Mouse (Mus musculus) CH12.LX (cell line): ENCODE measurements around the gene Pa2g4. TPM values are rescaled to one million over a fixed set of nuclear protein-coding genes. Genes with fewer than 3 reads are reported as not detected.

Experiments
- DNase-seq: peaks from one replicate; pipeline ENCODE4 v3.0.0-alpha.2; 2013; ENCODE audit errors: extremely low read depth
- H3K27ac ChIP-seq: 2 replicates; pipeline ENCODE4 v1.5.1; 2012; ENCODE audit warnings: low read depth, mild to moderate bottlenecking, control low read depth, moderate library complexity; ENCODE audit not compliant: insufficient read depth
- H3K27me3 ChIP-seq: replicated peaks from 2 replicates; pipeline ENCODE3; 2012; ENCODE audit warnings: inconsistent platforms
- H3K36me3 ChIP-seq, 2 experiments: replicated peaks in 1 of 2; 2 replicates each; pipeline versions ENCODE3 to v1.6.1; 2012; ENCODE audit warnings: inconsistent platforms in 1 of 2, low read length in 1 of 2, mild to moderate bottlenecking in 1 of 2, mixed read lengths in 1 of 2, moderate library complexity in 1 of 2; ENCODE audit not compliant: control insufficient read depth in 1 of 2, insufficient read depth in 1 of 2
- H3K4me1 ChIP-seq, 2 experiments: 2 replicates each; pipeline ENCODE4 v1.6.1; 2012; ENCODE audit warnings: inconsistent platforms in 1 of 2, moderate library complexity in 1 of 2; ENCODE audit not compliant: insufficient read depth in 2 of 2, control insufficient read depth in 1 of 2
- H3K4me2 ChIP-seq: 2 replicates; pipeline ENCODE4 v1.6.1; 2012; ENCODE audit warnings: low read depth, mild to moderate bottlenecking, control low read depth; ENCODE audit not compliant: poor library complexity, insufficient read depth, severe bottlenecking
- H3K4me3 ChIP-seq, 3 experiments: fragments of 150-350 bp in 1 of 3; sonication (generic) in 1 of 3; replicated peaks in 1 of 3; 2 replicates each; pipeline versions ENCODE3 to v1.5.1; 2011 to 2012; ENCODE audit warnings: low read depth in 2 of 3, low read length in 2 of 3, mild to moderate bottlenecking in 2 of 3, moderate library complexity in 2 of 3, control low read depth in 1 of 3, improper control_type of control experiment in 1 of 3, inconsistent platforms in 1 of 3, mixed read lengths in 1 of 3; ENCODE audit not compliant: poor library complexity in 1 of 3
- H3K79me2 ChIP-seq: replicated peaks from 2 replicates; pipeline ENCODE4 v1.6.1; 2012; ENCODE audit warnings: mild to moderate bottlenecking, moderate library complexity; ENCODE audit not compliant: control insufficient read depth, poor library complexity, insufficient read depth, severe bottlenecking; ENCODE audit errors: extremely low read depth
- H3K9ac ChIP-seq: 2 replicates; pipeline ENCODE4 v1.6.1; 2012; ENCODE audit warnings: low read depth, mild to moderate bottlenecking, control low read depth, moderate library complexity; ENCODE audit not compliant: insufficient read depth
- H3K9me3 ChIP-seq: replicated peaks from 2 replicates; pipeline ENCODE3; 2012; ENCODE audit warnings: low read length, inconsistent platforms, mixed read lengths
- BHLHE40 ChIP-seq: IDR thresholded peaks from 2 replicates; pipeline ENCODE4 v1.6.1; 2011; ENCODE audit warnings: mild to moderate bottlenecking, low read depth, low read length, improper control_type of control experiment
- CHD1 ChIP-seq: IDR thresholded peaks from 2 replicates; pipeline ENCODE4 v1.6.1; 2012; ENCODE audit warnings: low read depth, low read length, improper control_type of control experiment, inconsistent platforms
- CHD2 ChIP-seq: IDR thresholded peaks from 2 replicates; pipeline ENCODE4 v1.6.1; 2011; ENCODE audit warnings: low read length, improper control_type of control experiment
- EP300 ChIP-seq: IDR thresholded peaks from 2 replicates; pipeline ENCODE4 v1.6.1; 2011; ENCODE audit warnings: low read length, improper control_type of control experiment
- GABPA ChIP-seq: IDR thresholded peaks from 2 replicates; pipeline ENCODE4 v1.6.1; 2012; ENCODE audit warnings: low read depth, low read length, improper control_type of control experiment, inconsistent platforms; ENCODE audit not compliant: insufficient replicate concordance
- HCFC1 ChIP-seq: IDR thresholded peaks from 2 replicates; pipeline ENCODE4 v1.6.1; 2012; ENCODE audit warnings: low read depth, mild to moderate bottlenecking, inconsistent platforms, low read length, improper control_type of control experiment
- IRF4 ChIP-seq: IDR thresholded peaks from 2 replicates; pipeline ENCODE4 v1.6.1; 2014; ENCODE audit warnings: low read depth, mild to moderate bottlenecking, inconsistent platforms, low read length, improper control_type of control experiment
- JUN ChIP-seq: IDR thresholded peaks from 2 replicates; pipeline ENCODE4 v1.6.1; 2011; ENCODE audit warnings: low read depth, mild to moderate bottlenecking, low read length, improper control_type of control experiment, moderate library complexity; ENCODE audit not compliant: insufficient read depth
- JUND ChIP-seq: conservative IDR thresholded peaks from 2 replicates; pipeline ENCODE4 v1.6.1; 2011; ENCODE audit warnings: low read depth, low read length, improper control_type of control experiment
- KAT2A ChIP-seq: IDR thresholded peaks from 2 replicates; pipeline ENCODE4 v1.6.1; 2012; ENCODE audit warnings: low read length, improper control_type of control experiment, inconsistent platforms; ENCODE audit not compliant: insufficient replicate concordance
- MAFK ChIP-seq: IDR thresholded peaks from 2 replicates; pipeline ENCODE4 v1.6.1; 2011; ENCODE audit warnings: low read length, improper control_type of control experiment; ENCODE audit not compliant: insufficient replicate concordance
- MAZ ChIP-seq: IDR thresholded peaks from 2 replicates; pipeline ENCODE4 v1.6.1; 2012; ENCODE audit warnings: low read depth, mild to moderate bottlenecking, inconsistent platforms, low read length, improper control_type of control experiment, moderate library complexity
- MEF2A ChIP-seq: IDR thresholded peaks from 2 replicates; pipeline ENCODE4 v1.6.1; 2014; ENCODE audit warnings: low read depth, mild to moderate bottlenecking, inconsistent platforms, low read length, improper control_type of control experiment, borderline replicate concordance
- MXI1 ChIP-seq: IDR thresholded peaks from 2 replicates; pipeline ENCODE4 v1.6.1; 2011; ENCODE audit warnings: mild to moderate bottlenecking, low read depth, low read length, improper control_type of control experiment
- MYC ChIP-seq: IDR thresholded peaks from 2 replicates; pipeline ENCODE4 v1.6.1; 2011; ENCODE audit warnings: low read depth, mild to moderate bottlenecking, improper control_type of control experiment, low read length
- NELFE ChIP-seq: IDR thresholded peaks from 2 replicates; pipeline ENCODE4 v1.6.1; 2011; ENCODE audit warnings: low read depth, low read length, improper control_type of control experiment
- PAX5 ChIP-seq: IDR thresholded peaks from 2 replicates; pipeline ENCODE4 v1.6.1; 2012; ENCODE audit warnings: low read length, inconsistent platforms, mixed read lengths
- POLR2A ChIP-seq: IDR thresholded peaks from 2 replicates; pipeline ENCODE4 v1.6.1; 2011; ENCODE audit warnings: low read depth, mild to moderate bottlenecking, improper control_type of control experiment, low read length
- POLR2AphosphoS2 ChIP-seq: IDR thresholded peaks from 2 replicates; pipeline ENCODE4 v1.6.1; 2011; ENCODE audit warnings: low read depth, low read length, improper control_type of control experiment
- RCOR1 ChIP-seq: conservative IDR thresholded peaks from 2 replicates; pipeline ENCODE4 v1.6.1; 2012; ENCODE audit warnings: low read depth, mild to moderate bottlenecking, inconsistent platforms, low read length, improper control_type of control experiment
- SIN3A ChIP-seq: IDR thresholded peaks from 2 replicates; pipeline ENCODE4 v1.6.1; 2012; ENCODE audit warnings: low read length, improper control_type of control experiment, inconsistent platforms
- TCF12 ChIP-seq: IDR thresholded peaks from 2 replicates; pipeline ENCODE4 v1.6.1; 2014; ENCODE audit warnings: low read depth, mild to moderate bottlenecking, inconsistent platforms, low read length, improper control_type of control experiment
- UBTF ChIP-seq: IDR thresholded peaks from 2 replicates; pipeline ENCODE4 v1.6.1; 2012; ENCODE audit warnings: low read depth, mild to moderate bottlenecking, inconsistent platforms, low read length, improper control_type of control experiment, moderate library complexity
- USF2 ChIP-seq: conservative IDR thresholded peaks from 2 replicates; pipeline ENCODE4 v1.6.1; 2011; ENCODE audit warnings: low read depth, low read length, improper control_type of control experiment
- ZMIZ1 ChIP-seq: IDR thresholded peaks from 2 replicates; pipeline ENCODE4 v1.6.1; 2012; ENCODE audit warnings: low read depth, mild to moderate bottlenecking, inconsistent platforms, low read length, improper control_type of control experiment
- ZNF384 ChIP-seq: IDR thresholded peaks from 2 replicates; pipeline ENCODE4 v1.6.1; 2012; ENCODE audit warnings: low read depth, low read length, improper control_type of control experiment, inconsistent platforms
- dilution Hi-C: fragments of 300-500 bp; cut with MboI; formaldehyde crosslinking; loops from 2 replicates; pipeline ENCODE4 v1.14.3; 2020; ENCODE audit warnings: low sequenced_read_pairs; ENCODE audit not compliant: extremely low pct_unique_long_range_greater_than_20kb, extremely low pct_ligation_motif_present
- in situ Hi-C: fragments of 300-500 bp; cut with MboI; formaldehyde crosslinking; loops from 3 replicates; pipeline ENCODE4 v1.14.3; 2019; ENCODE audit warnings: low sequenced_read_pairs, low pct_ligation_motif_present, low pct_unique_long_range_greater_than_20kb, mixed read lengths
- polyA plus RNA-seq: library from polyadenylated mRNA; unstranded; fragments of >175 nt; gene quantifications from 2 replicates; pipeline ENCODE4 v1.2.1, GENCODE M21; 2012; ENCODE audit warnings: low read depth; ENCODE audit not compliant: insufficient read length
- total RNA-seq, 2 experiments: library from RNA; depleted of rRNA; stranded (reverse); fragments of 300-350 nt in 1 of 2; fragments of >200 nt in 1 of 2; gene quantifications; 2 replicates each; pipeline ENCODE4 v1.2.3; 2012 to 2014

The Pa2g4 gene
- total and polyA plus RNA-seq, 3 experiments, result 129 to 550 (median 133) TPM

GRCm38 (mm10) chr10:128543100-128543499, 22.7 kb downstream of the Pa2g4 start:
- TF ChIP-seq GABPA (no peak), BHLHE40 (no peak), KAT2A (no peak), MEF2A (no peak), POLR2A (no peak), CHD1 (no peak), JUND (no peak), USF2 (no peak), ZNF384 (no peak), JUN (no peak), TCF12 (no peak), CHD2 (no peak), MYC (no peak), IRF4 (no peak), PAX5 (no peak), POLR2AphosphoS2 (no peak), SIN3A (no peak), UBTF (no peak), NELFE (no peak), MXI1 (no peak)
- DNase-seq, result no peak
- H3K4me1 ChIP-seq, result peaks cover 10 to 37% of the 10 kb centered on the region in 2 experiments; a peak in 3 of 4 replicates
- dilution Hi-C loops, result no loop called here
- in situ Hi-C loops, result no loop called here
- H3K4me2 ChIP-seq, result no peak overlapping the region
- no peaks in the 10 kb centered on the region for H3K27me3 ChIP-seq
- no peak overlapping the region for H3K4me3 ChIP-seq
- H3K27ac ChIP-seq, result no peak overlapping the region
- H3K36me3 ChIP-seq, result peaks cover 38 to 51% of the 10 kb centered on the region in 2 experiments
- H3K9ac ChIP-seq, result no peak overlapping the region
- H3K9me3 ChIP-seq, result no peaks in the 10 kb centered on the region
- peaks cover 11% of the 10 kb centered on the region for H3K79me2 ChIP-seq

GRCm38 (mm10) chr10:128538340-128538870, 27.4 kb downstream of the Pa2g4 start:
- Histone ChIP-seq H3K27ac (no peak overlapping the region), H3K27me3 (no peaks in the 10 kb centered on the region), H3K9me3 (no peaks in the 10 kb centered on the region), H3K4me2 (no peak overlapping the region), H3K4me3 (no peak overlapping the region), H3K4me1 (peaks cover 3 to 22% of the 10 kb centered on the region in 2 experiments; a peak in 2 of 4 replicates), H3K79me2 (no peaks in the 10 kb centered on the region), H3K9ac (no peak overlapping the region), H3K36me3 (peaks cover 13 to 24% of the 10 kb centered on the region in 2 experiments)
- no peak for DNase-seq
- TF ChIP-seq MAFK, result no peak
- no peak for TF ChIP-seq MAZ
- no peak for TF ChIP-seq ZMIZ1
- TF ChIP-seq MXI1, result no peak
- TF ChIP-seq JUN, result no peak
- TF ChIP-seq RCOR1, result no peak
- TF ChIP-seq POLR2AphosphoS2, result no peak
- TF ChIP-seq BHLHE40, result no peak
- no peak for TF ChIP-seq MEF2A
- TF ChIP-seq IRF4, result no peak
- TF ChIP-seq EP300, result no peak
- TF ChIP-seq HCFC1, result no peak
- in situ Hi-C loops, result no loop called here
- dilution Hi-C loops, result no loop called here
